Mouse (Mus musculus): ENCODE results near the gene Ak5.

Ak5 gene

DNA sequence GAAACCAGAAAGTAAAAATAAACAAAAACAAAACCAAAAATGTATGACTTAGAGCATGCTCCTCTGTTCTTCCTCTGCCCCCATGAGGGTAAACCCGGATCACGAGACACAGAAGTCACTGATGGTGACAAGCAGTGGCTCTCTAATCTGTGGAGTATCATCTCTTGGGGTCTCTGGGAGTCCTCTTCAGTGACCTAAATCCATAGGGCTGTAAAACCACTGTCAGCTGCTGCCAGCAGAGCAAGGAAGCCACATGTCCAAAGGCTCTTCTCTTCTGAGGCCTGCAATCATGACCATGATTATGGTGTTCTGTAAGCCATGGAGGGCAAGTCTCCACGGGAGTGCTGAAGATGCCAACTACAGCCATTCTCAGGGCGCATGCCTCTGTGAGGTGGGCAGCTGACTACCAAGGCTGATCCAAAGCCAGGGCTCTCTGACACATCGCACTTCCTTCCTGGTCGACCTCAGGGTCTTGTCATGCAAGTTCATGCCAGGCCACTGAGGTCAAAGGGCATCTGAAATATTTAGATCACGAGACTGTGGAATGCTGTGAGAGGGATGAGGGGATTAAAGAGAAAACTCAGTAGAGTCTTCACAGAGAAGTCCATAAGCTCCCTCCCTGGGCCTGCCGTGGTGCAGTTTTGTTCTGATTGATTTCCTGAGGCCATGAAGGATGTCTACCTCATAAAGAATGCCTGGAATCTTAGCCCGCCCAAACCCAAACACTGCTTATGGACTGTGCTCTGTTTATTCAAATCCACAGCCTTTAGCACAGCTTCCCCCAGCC lies 99.5 kb downstream of the Ak5 start:
- no peak for DNase-seq (ENCODE audit: low read depth, low spot score)

DNA sequence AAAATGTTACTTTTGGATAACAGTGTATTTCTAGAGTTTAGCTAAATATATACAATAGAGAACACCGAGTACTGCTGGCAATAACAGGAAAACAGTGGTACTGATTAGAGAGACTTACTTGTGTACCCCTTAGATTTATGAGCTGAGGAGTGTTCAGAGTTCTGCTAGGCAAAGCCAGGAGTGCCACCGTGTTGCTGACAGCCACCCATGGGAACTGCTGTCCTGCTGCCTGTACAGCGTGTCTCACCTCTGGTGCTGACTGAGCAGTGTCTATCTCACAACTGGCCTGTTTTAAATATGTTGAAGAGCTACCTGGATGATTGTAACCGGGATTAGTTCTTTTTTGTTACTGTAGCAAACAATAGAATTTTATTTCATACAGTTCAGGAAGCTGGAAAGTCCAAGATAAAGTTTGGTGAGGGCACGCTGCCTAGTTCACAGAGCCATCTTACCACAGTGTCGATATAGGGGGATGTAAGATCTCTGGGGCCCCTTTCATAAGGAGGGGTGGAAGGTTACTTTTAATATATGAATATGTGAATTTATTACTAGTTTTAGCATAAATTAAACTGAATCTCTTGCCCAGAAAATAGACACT lies 103.5 kb downstream of the Ak5 start:
- DNase-seq (ENCODE audit: low read depth, low spot score) = no peak

DNA sequence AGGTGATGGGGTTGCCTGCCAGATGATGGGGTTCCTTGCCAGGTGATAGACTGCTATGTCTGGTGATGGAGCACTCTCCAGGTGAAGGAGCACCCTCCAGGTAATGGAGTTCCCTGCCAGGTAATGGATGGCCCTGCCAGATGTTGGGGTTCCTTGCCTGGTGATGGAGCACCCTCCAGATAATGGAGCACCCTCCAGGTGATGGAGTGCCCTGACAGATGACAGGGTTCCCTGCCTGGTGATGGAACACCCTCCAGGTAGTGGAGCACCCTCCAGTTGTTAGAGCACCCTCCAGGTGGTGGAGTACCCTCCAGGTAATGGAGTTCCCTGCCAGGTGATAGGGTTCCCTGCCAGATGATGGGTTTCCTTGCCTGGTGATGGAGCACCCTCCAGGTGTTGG lies 104.3 kb downstream of the Ak5 start:
- no peak for DNase-seq (ENCODE audit: low read depth, low spot score)

DNA sequence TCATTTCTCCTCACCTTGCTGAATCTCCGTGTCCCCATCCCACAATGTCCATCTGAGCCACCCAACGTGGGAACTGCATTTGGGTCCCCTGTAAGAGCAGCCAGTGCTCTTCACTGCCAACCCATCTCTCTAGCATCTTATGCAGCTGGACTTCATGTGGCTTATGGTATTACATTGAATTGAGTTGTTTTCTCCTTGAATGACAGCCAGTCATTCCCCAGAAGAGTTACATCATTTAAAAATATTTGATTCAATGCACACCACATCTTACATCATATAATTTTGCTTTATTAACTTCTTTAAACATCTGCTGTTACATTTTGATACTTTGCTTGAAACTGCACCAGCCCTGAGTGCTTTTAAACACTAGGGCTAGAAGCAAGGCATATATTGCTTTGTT lies 106.5 kb downstream of the Ak5 start:
- no peak for DNase-seq (ENCODE audit: low read depth, low spot score)

DNA sequence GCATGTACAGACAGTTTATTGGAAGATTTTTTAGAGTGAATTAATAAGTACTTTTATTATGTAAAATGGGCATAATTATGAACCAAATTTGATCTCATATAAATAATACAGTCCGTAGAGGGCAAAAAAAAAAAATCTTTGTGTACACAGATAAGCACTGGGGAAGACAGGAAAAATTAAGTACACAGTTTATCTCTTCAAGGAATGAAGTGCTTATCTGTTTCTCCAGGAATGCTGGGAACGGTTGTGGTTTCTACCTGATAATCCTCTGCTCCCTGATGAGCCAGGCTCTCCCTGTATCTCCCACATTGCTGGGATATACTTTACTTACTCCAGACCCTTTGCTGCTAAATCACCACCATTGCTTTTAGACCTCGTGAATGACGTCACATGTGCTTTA lies 108.9 kb downstream of the Ak5 start:
- DNase-seq (ENCODE audit: low read depth, low spot score) = no peak

DNA sequence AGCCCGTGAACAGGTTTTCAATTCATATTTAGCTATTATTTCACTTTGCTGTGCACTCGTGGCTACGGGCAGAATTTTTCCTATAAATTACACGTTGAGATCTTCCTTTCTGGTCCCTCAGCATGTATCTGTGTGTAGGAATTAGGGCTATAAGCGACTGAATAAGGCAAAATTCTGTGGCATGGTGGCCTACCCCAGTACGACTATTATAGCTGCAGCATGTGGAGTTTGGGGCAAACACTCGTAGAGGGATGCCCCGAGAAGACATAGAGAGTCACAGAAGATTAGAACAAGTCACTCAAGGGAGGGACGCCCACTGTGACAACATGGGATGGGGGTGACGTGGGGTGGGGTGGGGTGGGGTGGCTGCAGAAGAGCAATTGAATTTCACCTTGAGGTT lies 110.1 kb downstream of the Ak5 start:
- DNase-seq (ENCODE audit: low read depth, low spot score) = no peak

DNA sequence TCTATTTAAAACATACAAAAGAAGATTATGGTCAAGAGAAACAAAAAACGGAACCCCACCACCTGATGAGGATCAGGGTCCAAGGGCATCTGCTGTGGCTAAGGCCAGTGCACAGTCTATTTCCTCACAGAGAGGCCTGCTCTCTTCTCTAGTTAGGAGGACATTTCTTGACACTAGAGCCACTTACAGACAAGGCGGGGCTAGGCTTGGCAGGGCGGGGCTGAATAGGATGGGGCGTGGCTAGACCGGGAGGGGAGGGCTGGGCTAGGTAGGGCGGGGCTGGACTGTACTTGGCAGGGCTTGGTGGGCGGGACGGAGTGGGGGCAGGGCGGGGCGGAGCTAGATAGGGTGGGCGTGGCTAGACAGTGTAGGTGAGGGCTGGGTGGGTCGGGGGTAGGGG lies 110.5 kb downstream of the Ak5 start:
- no peak for DNase-seq (ENCODE audit: low read depth, low spot score)

DNA sequence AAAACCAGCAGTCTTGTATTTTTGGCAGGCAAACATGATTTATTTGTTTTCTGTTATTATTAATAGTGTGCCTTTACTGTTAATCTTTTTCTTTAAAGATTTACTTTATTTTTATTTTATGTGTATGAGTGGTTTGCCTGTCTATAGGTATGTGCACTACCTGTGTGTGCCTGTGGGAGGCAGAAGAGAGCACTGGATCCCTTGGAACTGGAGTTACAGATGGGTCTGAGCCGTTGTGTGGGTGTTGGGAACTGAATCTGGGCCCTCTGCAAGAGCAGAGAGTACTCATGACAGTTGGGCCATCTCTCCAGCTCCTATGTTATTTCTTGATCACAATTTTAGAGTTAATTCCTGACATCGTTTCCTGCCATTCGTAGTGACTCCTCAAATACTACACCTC lies 111.2 kb downstream of the Ak5 start:
- DNase-seq (ENCODE audit: low read depth, low spot score) = no peak

DNA sequence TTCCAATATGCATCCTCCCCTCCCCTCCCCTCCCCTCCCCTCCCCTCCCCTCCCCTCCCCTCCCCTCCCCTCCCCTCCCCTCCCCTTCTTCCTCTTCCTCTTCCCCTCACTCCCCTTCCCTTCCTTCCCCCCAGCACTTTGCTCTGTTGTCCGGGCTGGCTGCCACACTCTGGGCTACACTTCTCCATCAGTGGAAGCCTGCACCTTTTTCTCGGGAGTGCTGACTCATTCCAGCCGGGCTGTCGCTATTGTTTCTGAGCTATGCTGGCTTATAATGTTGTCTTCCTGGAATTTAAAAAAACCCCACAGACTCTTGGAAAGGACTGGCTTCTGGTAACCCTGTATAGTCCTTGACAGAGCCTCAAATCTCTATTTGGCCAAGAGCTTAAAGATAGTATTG lies 111.7 kb downstream of the Ak5 start:
- no peak for DNase-seq (ENCODE audit: low read depth, low spot score)

DNA sequence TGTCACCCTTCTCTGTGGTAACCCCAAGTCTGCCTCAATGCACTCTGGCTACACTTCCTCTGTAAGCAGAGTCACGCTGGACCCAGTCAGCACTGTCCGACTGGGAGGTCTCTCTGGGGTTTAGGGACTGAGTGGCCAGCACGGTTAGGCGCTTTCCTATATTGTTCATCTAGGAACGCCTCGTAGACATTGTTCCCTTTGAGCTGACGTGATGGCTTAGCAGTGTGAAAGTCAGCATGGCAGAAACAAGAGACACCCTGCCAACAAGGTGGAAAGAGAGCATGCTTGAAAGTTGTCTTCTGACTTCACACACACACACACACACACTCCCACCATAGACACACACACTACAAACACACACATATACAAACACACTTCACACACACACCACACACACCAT lies 112.9 kb downstream of the Ak5 start:
- no peak for DNase-seq (ENCODE audit: low read depth, low spot score)

DNA sequence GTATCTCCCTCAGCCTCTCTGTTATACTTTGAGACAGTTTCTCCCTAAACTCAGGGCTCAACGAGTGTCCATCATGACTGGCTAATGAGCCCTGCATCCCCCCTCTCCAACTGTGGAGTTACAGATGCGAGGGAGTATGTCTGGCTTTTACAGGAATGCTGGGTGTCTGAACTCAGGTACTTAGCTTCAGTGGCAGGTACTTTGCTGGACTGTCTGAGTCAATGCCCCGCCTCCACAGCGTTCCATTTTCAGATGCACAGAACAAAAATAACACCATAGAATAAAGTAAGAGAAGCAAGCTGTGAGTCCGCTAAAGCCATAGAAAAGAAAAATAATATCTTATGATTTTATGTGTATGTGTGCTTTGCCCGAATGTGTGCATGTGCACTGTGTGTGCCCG lies 113.8 kb downstream of the Ak5 start:
- DNase-seq (ENCODE audit: low read depth, low spot score) = no peak

DNA sequence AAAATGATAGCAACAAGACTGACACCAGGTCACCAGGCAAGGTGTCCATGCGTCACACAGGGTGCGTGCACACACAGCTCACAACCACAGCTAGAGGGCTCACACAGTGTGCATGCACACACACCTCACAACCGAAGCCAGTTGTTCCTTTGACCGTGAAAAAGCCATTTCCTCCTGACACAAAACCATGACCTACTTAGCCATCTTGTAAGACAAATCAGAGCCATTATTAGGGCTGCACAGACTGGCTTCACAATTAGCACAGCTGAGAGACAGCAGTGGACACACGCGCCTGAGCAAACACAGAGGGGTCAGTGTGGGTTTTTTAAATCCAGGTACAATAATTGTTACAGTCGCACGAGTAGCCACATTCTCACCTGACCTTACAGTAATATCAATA lies 115.5 kb downstream of the Ak5 start:
- no peak for DNase-seq (ENCODE audit: low read depth, low spot score)

DNA sequence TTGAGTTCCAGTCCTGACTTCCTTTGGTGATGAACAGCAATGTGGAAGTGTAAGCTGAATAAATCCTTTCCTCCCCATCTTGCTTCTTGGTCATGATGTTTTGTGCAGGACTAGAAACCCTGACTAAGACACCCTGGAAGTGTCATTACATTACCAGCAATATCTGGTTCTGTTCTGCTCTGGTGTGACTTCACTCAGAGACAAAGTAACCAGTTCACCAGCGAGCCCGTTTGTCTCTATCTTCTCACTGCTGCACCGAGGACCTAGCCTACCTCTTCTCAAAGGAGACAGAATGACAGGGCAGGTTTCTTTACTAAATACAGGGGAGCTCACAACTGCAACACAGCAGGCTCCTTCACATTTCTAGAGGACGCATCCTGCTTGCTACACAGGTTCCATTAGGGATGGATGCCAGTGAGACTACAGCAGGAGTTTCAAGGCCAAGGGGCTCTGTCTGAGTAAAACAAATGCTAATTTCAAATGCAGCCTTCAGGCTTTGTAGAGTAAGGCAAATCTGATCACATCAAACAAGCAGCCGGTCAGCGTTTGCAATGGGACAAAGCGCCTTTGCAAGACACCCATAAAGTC lies 117.5 kb downstream of the Ak5 start:
- DNase-seq (ENCODE audit: low read depth, low spot score) = no peak

DNA sequence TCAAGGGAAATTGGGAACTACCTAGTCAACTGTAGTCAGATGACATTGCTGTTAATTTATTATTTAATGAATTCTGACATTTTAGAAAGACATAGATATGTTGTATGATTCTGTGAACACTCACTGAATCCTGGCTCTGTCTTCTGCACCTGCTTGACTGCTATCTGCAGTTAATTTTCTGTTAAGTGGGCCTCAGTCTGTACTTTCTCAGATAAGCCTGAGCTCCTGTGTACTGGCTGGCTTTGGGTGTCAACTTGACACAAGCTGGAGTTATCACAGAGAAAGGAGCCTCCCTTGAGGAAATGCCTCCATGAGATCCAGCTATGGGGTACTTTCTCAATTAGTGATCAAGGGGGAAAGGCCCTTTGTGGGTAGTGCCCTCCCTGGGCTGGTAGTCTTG lies 118.1 kb downstream of the Ak5 start:
- no peak for DNase-seq (ENCODE audit: low read depth, low spot score)

DNA sequence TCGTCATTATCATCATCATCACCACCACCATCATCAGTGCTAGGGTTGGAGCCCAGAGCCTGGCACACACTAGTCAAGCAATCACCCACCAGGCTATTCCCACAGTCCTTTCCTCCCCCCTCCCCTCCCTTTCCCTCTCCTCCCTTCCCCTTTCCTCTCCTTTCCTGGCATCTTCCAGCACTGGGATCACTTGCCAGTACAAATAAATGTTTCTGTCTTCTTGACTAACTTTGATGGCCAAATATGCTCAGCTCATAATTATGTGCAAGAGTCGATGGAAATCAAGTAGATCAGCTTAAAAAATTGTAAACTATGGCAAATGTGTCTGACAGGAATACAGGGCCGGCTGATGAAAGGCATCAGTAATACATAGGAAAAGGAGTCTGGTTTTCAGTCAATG lies 123.2 kb downstream of the Ak5 start:
- DNase-seq (ENCODE audit: low read depth, low spot score) = no peak

DNA sequence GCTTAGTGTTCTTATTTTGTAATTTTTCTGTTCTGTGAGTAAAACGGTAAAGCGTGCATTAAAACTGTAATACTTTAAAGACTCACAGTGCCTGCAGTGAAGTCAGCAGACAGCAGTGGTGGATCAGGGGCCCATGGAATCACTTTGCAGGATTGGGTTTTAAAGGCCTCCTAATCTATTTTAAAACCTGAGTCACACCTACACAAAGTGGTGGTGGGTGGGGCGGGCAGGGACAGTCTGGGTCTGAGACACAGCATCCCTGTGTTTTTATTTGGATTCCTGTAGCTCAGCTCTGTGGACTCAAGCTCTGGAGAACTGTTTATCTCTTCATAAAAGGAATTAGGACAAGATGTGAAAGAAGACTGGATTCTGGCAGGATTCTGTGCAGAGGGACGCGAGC lies 125.9 kb downstream of the Ak5 start:
- no peak for DNase-seq (ENCODE audit: low read depth, low spot score)

DNA sequence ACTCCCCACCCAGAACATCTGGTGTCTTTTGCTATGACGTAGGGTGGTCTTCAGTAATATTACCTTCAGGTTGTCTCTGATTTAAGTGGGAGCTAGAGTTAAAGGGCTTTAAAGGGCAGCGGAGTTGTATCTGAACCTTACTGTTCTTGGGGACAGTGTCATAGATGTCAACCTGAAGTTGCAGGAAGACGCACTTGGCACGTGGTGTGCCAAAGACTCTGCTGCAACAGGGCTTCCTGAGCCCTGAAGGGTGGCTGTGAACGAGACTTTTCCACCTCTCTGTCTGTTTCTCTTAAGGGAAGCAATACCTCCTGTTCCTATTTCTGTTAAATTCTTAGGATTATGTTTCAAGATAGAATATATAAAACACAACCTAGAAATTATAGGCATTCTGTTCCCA lies 137.8 kb downstream of the Ak5 start:
- DNase-seq (ENCODE audit: low read depth, low spot score) = no peak

DNA sequence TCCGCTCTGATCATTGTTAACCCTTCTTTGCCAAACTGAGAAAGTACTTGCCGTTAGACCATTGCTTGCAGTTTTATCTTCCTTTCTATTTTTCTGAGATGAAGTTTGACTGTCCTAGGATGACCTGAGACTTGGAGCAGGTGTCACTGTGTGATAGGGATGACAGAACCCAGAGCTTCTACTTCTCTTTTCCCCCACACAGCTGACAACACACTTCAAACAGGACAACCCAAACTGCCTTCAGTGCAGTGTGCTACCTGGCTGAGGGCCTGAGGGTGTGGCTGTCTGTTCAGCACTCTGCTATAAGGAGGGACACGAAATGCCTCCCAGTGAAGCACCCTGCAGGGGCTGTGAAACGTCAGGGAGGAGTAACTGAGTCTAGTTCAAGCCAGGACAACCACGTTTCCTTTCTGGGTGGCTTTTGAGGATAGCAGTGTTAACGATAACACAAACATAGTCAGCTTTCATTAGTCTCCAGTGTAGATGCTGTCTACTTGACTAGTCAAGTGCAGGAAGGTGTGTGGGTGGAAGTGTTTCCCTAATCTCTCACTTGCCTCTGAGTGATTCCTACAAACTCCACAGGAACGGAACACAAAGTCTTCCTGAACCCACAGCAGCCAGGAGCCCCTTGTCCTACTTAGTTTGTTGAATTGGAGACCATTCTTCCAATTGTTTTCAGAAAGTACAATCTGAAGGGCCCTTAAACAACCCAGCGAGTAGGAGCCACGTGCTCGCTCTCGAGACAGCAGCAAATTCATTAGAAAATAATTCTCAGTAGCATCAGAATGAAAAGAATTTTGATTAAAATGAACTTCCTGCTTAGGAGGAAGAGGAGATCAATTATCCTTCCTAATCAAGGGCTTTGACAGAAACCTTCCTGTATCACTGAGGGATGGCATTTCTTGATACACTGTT lies 138.8 kb downstream of the Ak5 start:
- no peak for DNase-seq (ENCODE audit: low read depth, low spot score)

DNA sequence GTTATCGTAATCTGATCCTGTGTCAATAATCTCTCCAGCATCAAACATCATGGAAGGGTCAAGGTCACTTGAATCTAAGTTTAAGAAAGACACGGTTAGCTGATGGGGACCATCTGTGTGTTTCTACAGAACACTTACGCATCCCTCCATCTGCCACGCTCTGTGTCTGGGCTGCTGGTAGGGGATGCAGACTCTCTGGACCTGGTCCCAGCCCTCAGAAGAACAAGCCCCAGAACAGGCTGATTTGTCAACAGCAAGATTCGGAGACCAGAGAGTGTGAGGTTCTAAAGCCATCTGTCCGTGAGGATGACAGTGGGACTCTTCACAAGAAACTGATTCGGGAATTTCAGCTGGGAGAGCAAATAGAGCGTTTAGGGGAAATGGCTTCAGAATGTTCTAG lies 141.4 kb downstream of the Ak5 start:
- no peak for DNase-seq (ENCODE audit: low read depth, low spot score)

DNA sequence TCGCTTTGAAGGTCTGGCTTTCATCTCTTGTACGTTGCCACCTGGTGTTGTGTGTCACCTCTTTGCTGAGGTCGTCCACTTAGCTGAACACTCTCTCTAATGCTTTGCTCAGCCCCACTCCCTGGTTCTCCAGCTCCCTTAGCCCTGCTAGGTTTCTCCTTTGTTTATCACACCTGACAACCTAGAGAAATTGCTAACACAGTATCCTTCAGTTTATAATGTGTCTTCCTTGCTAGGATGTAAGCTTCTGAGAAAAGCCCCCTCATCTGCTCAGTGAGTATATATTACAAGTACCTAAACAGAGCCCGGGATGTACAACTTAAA lies 144.9 kb downstream of the Ak5 start:
- no peak for DNase-seq (ENCODE audit: low read depth, low spot score)

DNA sequence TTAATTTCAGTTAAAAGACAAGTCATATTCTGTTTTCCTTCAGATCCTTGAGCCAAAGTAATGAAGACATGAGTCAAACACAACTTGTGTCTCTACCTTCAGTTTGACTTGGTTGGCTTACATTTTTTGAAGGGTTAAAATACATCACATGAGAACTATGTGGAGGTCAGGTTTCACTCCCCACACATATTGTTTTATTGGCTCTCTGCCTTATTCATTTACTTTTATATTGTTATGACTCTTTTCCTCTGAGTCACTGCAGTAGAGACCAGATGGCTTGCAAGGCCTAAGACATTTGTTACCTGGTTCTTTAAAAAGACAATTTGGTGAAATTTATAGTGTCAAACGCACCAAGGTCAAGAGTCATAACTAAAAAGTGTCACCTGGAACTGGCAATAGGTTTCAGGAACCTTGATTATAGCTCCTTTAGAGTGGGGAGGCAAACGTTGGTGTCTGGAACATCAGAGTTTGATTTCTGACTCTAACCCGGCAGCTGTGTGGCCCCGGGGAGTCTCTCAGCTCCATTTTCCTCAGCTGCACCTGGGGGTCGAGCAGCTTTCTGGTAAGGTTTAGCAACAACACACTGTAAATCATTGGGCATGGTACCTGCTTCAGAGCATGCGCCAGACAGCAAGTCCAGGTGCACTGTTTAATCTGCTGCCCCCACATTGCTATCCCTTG lies 145.4 kb downstream of the Ak5 start:
- no peak for DNase-seq (ENCODE audit: low read depth, low spot score)

DNA sequence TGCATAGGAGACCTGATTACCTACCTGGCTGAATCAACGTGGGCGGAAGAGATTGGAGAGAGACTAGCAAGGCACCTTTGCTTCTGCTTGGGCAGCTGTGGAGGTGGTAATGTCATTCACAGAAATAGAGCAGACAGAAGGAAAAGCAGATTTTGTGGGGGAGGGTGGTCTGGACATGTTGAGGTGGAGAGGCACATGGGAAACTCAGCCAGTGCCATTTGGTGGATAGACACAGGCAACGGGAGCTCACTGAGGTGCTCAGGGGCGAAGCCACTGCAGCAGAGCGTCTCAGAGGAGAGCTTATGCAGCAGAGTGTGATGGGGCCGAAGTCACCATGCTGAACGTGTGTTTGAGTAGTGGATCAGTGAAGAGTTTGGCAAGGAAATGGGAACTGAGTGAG lies 147.1 kb downstream of the Ak5 start:
- no peak for DNase-seq (ENCODE audit: low read depth, low spot score)

Measured in CD4-positive helper T cell, adult 2 months (primary cell).